Mouse (Mus musculus): ENCODE data around the gene Ankrd11. TPM values are rescaled to one million over a fixed set of nuclear protein-coding genes. Genes with fewer than 3 reads are reported as not detected.
A peak's percentile ranks its signal among the peaks of the same experiment; 100 is the strongest.

Ankrd11 gene
- polyA plus RNA-seq, 1 experiment from 2014 or later: 84.6 TPM

DNA sequence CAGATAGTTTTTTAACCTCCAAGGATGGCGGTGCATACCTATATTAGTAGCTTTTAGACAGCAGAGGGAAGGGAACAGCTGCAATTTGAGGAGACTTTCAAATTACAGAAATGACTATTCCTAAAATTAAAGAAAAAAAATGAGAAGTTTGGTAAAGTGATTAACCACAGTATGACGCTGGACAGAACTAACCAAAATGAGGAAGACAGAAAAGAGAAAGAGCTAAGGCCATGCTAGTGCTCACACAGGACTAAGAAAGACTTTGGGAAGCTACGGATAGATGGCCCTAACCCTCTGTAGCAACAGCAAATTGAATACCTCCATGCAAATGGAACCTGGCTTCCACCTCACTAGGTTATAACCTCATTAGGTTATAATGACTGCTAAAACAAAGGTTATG lies 119.1 kb downstream of the Ankrd11 start:
- WGBS: 83% methylated on average over 3 of the region's 3 CpGs
- H3K9me3 ChIP-seq (ENCODE audit: control insufficient read depth, low read length): no peaks in the 10 kb centered on the region
- H3K36me3 ChIP-seq (ENCODE audit: control insufficient read depth, insufficient read depth, low read length): no peaks in the 10 kb centered on the region
- peaks cover 16% of the 10 kb centered on the region for H3K4me1 ChIP-seq (ENCODE audit: control insufficient read depth, insufficient read depth, low read length)
- no peak overlapping the region for H3K4me2 ChIP-seq (ENCODE audit: low read depth, severe bottlenecking)
- no peak for ATAC-seq (ENCODE audit: insufficient number of reproducible peaks, low FRiP score, low TSS enrichment, low read depth)
- H3K27ac ChIP-seq (replicated peaks; ENCODE audit: low read depth, low read length): no peak overlapping the region
- H3K4me3 ChIP-seq (ENCODE audit: low read depth, low read length): no peak overlapping the region
- H3K9ac ChIP-seq (ENCODE audit: low read length): no peak overlapping the region
- no peak for DNase-seq (ENCODE audit: low spot score)
- no peaks in the 10 kb centered on the region for H3K27me3 ChIP-seq (ENCODE audit: control insufficient read depth, insufficient read depth, low read length)

DNA sequence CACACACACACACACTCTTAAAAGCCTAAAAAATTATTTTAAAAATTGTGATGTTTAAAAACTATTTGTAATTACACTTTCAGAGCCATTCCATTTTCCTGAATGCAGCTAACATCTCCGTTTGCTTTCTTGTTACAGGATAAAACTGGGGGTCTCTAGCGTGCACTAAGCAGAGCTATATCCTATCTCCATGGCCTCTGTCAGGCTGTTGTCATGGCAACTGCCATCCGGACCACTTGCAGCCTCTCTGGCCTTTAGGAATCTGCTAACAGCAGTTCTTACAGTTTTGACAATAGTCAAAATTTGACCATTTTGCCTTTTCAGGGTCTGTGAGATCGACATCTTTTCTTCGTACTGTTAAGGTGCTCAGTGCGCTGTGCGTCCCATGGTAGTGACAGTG lies 121.2 kb downstream of the Ankrd11 start:
- Histone ChIP-seq H3K4me3 (ENCODE audit: low read depth, low read length) (no peak overlapping the region), H3K9ac (ENCODE audit: low read length) (no peak overlapping the region), H3K36me3 (ENCODE audit: control insufficient read depth, insufficient read depth, low read length) (no peaks in the 10 kb centered on the region), H3K4me1 (ENCODE audit: control insufficient read depth, insufficient read depth, low read length) (peaks cover 18% of the 10 kb centered on the region), H3K9me3 (ENCODE audit: control insufficient read depth, low read length) (no peaks in the 10 kb centered on the region), H3K27ac (replicated peaks; ENCODE audit: low read depth, low read length) (no peak overlapping the region), H3K27me3 (ENCODE audit: control insufficient read depth, insufficient read depth, low read length) (no peaks in the 10 kb centered on the region), H3K4me2 (ENCODE audit: low read depth, severe bottlenecking) (no peak overlapping the region)
- 84% methylated on average over 7 of the region's 7 CpGs for WGBS
- ATAC-seq (ENCODE audit: insufficient number of reproducible peaks, low FRiP score, low TSS enrichment, low read depth) (no peak), DNase-seq (ENCODE audit: low spot score) (no peak)

DNA sequence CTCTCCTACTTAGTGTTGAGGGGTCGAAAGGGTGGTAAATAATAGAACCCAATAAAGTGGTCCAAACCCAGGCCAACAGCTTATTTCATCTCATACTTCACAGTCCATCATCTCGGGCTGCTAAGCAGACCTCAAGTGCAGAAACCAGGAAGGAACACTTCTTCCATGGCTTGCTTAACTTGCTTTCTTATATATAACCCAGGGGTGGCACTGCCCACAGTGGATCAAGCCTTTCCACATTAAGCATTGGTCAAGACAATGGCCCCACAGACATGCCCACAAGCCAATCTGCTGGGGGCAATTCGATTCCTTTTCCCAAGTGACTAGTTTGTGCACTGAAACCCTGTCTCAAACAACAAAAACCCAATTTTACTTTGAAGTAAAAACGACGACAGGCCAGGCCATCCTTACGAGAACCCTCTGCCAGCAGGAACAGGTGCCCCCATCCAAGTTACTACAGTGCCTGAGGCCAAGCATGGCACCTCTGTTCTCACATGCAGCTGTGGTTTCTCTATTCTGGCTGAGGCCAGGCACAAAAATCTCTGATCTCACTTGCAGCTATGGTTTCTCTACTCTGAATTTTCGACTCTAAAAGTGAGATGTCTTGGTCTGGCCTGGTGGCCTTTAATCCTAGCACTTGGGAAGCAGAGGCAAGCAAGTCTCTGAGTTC lies 123.5 kb downstream of the Ankrd11 start:
- ATAC-seq (ENCODE audit: insufficient number of reproducible peaks, low FRiP score, low TSS enrichment, low read depth) (no peak), DNase-seq (ENCODE audit: low spot score) (no peak)
- Histone ChIP-seq H3K4me3 (ENCODE audit: low read depth, low read length) (no peak overlapping the region), H3K9ac (ENCODE audit: low read length) (no peak overlapping the region), H3K9me3 (ENCODE audit: control insufficient read depth, low read length) (no peaks in the 10 kb centered on the region), H3K4me2 (ENCODE audit: low read depth, severe bottlenecking) (no peak overlapping the region), H3K36me3 (ENCODE audit: control insufficient read depth, insufficient read depth, low read length) (peaks cover under 1% of the 10 kb centered on the region; the same call in 1 of the 2 replicates), H3K4me1 (ENCODE audit: control insufficient read depth, insufficient read depth, low read length) (peaks cover 13% of the 10 kb centered on the region), H3K27ac (replicated peaks; ENCODE audit: low read depth, low read length) (0 out of 2 replicates have a peak overlapping the region, but pooled peaks have one; percentile 26), H3K27me3 (ENCODE audit: control insufficient read depth, insufficient read depth, low read length) (no peaks in the 10 kb centered on the region)
- WGBS: 68% methylated on average over 7 of the region's 7 CpGs

DNA sequence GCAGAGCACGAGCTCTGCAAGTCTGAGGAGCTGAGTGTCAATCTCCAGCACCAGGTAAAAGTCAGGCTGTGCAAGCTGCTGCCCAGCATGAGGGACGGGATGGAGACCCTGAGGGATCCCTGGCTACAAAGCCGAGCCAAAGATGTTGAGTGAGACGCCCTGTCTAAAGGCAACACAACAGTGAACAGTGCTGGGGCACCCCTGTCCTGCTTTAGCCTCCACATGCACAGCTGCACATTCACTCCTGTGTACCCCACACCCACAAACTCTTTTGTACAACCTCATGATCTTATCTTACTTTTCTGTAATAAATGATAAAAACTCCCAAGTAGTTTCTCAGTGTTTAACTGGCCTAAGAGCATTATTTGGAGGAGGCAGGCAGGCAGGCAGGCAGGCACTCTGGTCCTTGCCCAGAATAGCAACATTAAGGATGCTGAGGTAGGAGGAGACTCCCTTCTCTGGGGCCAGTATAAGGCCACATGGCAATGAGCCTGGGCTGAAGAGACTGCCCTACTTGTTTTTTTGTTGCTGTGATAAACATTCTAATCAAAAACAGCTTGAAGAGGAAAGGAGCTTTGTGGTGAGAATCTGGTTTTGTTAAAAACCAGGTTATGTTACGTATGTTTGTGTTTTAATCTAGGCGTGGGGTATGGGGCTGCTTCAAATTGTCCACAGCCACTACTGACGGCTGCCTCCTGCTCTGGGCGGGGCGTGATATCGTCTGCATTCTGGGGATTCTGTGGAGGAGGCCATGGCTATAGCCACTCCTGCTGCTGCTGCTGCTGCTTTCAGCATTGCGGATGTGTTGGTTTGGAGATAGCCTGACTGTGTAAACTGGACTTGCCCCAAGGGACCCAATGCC lies 124.3 kb downstream of the Ankrd11 start:
- H3K36me3 ChIP-seq (ENCODE audit: control insufficient read depth, insufficient read depth, low read length): peaks cover 4% of the 10 kb centered on the region; the same call in 1 of the 2 replicates
- ATAC-seq (ENCODE audit: insufficient number of reproducible peaks, low FRiP score, low TSS enrichment, low read depth): no peak
- H3K9ac ChIP-seq (ENCODE audit: low read length): no peak overlapping the region
- peak; percentile 41 for DNase-seq (ENCODE audit: low spot score)
- H3K4me1 ChIP-seq (ENCODE audit: control insufficient read depth, insufficient read depth, low read length): peaks cover 12% of the 10 kb centered on the region
- no peaks in the 10 kb centered on the region for H3K27me3 ChIP-seq (ENCODE audit: control insufficient read depth, insufficient read depth, low read length)
- no peaks in the 10 kb centered on the region for H3K9me3 ChIP-seq (ENCODE audit: control insufficient read depth, low read length)
- H3K4me2 ChIP-seq (ENCODE audit: low read depth, severe bottlenecking): no peak overlapping the region
- 0 out of 2 replicates have a peak overlapping the region, but pooled peaks have one; percentile 26 for H3K27ac ChIP-seq (replicated peaks; ENCODE audit: low read depth, low read length)
- WGBS: 47% methylated on average over 11 of the region's 11 CpGs
- no peak overlapping the region for H3K4me3 ChIP-seq (ENCODE audit: low read depth, low read length)

DNA sequence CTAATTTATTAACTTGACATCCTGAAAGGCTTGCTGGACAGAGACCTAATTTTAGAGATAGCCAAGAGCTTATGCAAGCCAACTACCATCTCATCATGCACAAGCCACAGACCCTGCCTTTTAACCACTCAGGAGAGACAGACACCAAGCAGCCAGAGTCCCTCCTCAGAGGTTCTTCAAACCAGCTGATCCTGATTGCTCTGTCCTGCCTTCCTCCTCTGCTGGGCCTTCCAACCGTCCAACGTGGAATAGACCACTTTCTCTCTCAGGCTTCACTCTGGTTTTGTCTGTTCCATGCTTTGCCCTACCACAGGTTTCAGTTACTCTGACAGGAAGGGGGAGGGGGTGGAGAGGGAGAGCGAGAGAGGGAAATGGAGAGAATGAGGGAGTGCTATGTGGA lies 125.3 kb downstream of the Ankrd11 start:
- WGBS: 60% methylated on average over 3 of the region's 3 CpGs
- ATAC-seq (ENCODE audit: insufficient number of reproducible peaks, low FRiP score, low TSS enrichment, low read depth): no peak

DNA sequence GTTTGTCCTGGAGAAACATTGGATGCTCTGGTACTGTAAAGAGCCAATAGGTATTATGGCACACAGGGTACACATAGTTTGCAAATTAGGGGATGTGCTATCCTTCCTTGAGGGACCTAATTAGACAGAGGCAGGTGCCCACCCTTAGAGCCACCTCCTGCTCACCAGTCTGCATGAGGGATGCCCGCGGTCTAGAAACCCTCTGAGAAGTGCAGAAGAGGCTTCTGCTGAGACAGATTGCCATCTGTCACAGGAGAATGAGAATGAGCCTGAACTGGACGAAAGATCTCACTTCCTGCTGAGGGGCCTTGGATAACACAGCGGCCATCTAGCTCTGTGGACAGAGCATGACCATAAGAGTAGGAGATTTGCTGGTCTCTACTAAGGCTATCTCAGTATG lies 129.2 kb downstream of the Ankrd11 start:
- DNase-seq (ENCODE audit: low spot score) (no peak), ATAC-seq (ENCODE audit: insufficient number of reproducible peaks, low FRiP score, low TSS enrichment, low read depth) (no peak)
- no peaks in the 10 kb centered on the region for H3K9me3 ChIP-seq (ENCODE audit: control insufficient read depth, low read length)
- H3K9ac ChIP-seq (ENCODE audit: low read length): no peak overlapping the region
- peaks cover 2% of the 10 kb centered on the region; the same call in 1 of the 2 replicates for H3K4me1 ChIP-seq (ENCODE audit: control insufficient read depth, insufficient read depth, low read length)
- H3K36me3 ChIP-seq (ENCODE audit: control insufficient read depth, insufficient read depth, low read length): peaks cover 11% of the 10 kb centered on the region
- no peaks in the 10 kb centered on the region for H3K27me3 ChIP-seq (ENCODE audit: control insufficient read depth, insufficient read depth, low read length)
- H3K4me3 ChIP-seq (ENCODE audit: low read depth, low read length): no peak overlapping the region
- H3K4me2 ChIP-seq (ENCODE audit: low read depth, severe bottlenecking): no peak overlapping the region
- no peak overlapping the region for H3K27ac ChIP-seq (replicated peaks; ENCODE audit: low read depth, low read length)
- 91% methylated on average over 4 of the region's 4 CpGs for WGBS

More for the DNA sequence above, 125.3 kb downstream of the Ankrd11 start:
- Histone ChIP-seq H3K27ac (replicated peaks; ENCODE audit: low read depth, low read length) (no peak overlapping the region), H3K27me3 (ENCODE audit: control insufficient read depth, insufficient read depth, low read length) (no peaks in the 10 kb centered on the region), H3K9ac (ENCODE audit: low read length) (no peak overlapping the region), H3K4me2 (ENCODE audit: low read depth, severe bottlenecking) (no peak overlapping the region), H3K9me3 (ENCODE audit: control insufficient read depth, low read length) (no peaks in the 10 kb centered on the region), H3K4me3 (ENCODE audit: low read depth, low read length) (no peak overlapping the region), H3K4me1 (ENCODE audit: control insufficient read depth, insufficient read depth, low read length) (peaks cover 12% of the 10 kb centered on the region), H3K36me3 (ENCODE audit: control insufficient read depth, insufficient read depth, low read length) (peaks cover 4% of the 10 kb centered on the region; the same call in 1 of the 2 replicates)
- no peak for DNase-seq (ENCODE audit: low spot score)

DNA sequence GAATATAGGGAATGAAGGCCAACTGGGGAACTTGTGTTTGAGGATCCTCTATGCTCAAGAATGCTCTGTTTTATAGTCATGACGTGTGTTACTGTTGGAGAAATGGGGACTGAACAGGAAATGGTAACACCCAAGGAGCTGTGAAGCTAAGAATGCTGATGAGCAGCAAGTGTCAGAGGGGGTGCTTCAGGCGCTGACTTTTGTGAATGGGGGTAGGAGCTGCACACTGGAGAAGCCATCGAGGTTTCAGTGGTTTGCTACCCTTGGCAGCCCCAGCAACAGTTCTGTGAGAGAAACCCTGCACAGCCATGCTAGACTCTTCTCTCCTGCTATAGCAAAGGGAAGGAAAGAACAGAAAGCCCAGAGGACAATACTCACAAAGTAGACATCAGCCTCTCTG lies 129.9 kb downstream of the Ankrd11 start:
- peaks cover 11% of the 10 kb centered on the region for H3K36me3 ChIP-seq (ENCODE audit: control insufficient read depth, insufficient read depth, low read length)
- no peaks in the 10 kb centered on the region for H3K9me3 ChIP-seq (ENCODE audit: control insufficient read depth, low read length)
- H3K4me2 ChIP-seq (ENCODE audit: low read depth, severe bottlenecking): no peak overlapping the region
- DNase-seq (ENCODE audit: low spot score) (no peak), ATAC-seq (ENCODE audit: insufficient number of reproducible peaks, low FRiP score, low TSS enrichment, low read depth) (no peak)
- no peaks in the 10 kb centered on the region for H3K27me3 ChIP-seq (ENCODE audit: control insufficient read depth, insufficient read depth, low read length)
- 85% methylated on average over 3 of the region's 3 CpGs for WGBS
- H3K4me3 ChIP-seq (ENCODE audit: low read depth, low read length): no peak overlapping the region
- no peaks in the 10 kb centered on the region; the same call in 1 of the 2 replicates for H3K4me1 ChIP-seq (ENCODE audit: control insufficient read depth, insufficient read depth, low read length)
- H3K9ac ChIP-seq (ENCODE audit: low read length): no peak overlapping the region
- H3K27ac ChIP-seq (replicated peaks; ENCODE audit: low read depth, low read length): no peak overlapping the region

DNA sequence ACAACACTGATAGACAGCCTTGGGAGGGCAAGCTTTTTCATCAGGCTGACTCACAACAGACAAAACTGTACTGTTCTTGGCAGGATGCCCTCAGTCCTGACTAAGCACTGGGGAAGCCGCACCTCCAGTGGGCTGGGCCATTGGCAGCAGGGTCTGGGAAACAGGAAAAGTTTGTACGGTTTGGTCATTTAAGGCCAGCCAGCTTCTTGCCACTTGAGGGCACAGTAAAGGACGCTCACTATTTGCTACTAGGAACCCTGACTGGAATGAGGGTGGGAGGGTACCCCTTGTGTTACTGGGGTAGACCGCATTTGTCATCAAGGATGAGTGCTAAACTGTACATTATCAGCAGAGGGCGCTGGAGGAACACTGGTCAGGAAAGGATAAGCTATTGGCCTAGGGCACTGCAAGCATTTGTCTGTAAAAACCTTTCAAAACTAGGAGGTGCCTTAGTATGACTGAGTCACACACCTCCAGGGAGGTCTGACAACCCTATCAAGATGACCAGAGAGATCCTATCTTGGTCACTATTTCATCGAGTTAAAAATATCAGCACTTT lies 135.5 kb downstream of the Ankrd11 start:
- H3K36me3 ChIP-seq (ENCODE audit: control insufficient read depth, insufficient read depth, low read length): peaks cover 9% of the 10 kb centered on the region
- no peak overlapping the region for H3K4me2 ChIP-seq (ENCODE audit: low read depth, severe bottlenecking)
- 58% methylated on average over 6 of the region's 6 CpGs for WGBS
- H3K4me1 ChIP-seq (ENCODE audit: control insufficient read depth, insufficient read depth, low read length): no peaks in the 10 kb centered on the region
- no peaks in the 10 kb centered on the region for H3K27me3 ChIP-seq (ENCODE audit: control insufficient read depth, insufficient read depth, low read length)
- no peaks in the 10 kb centered on the region for H3K9me3 ChIP-seq (ENCODE audit: control insufficient read depth, low read length)
- no peak overlapping the region for H3K4me3 ChIP-seq (ENCODE audit: low read depth, low read length)
- H3K27ac ChIP-seq (replicated peaks; ENCODE audit: low read depth, low read length): no peak overlapping the region
- ATAC-seq (ENCODE audit: insufficient number of reproducible peaks, low FRiP score, low TSS enrichment, low read depth) (no peak), DNase-seq (ENCODE audit: low spot score) (peak; percentile 80)
- no peak overlapping the region for H3K9ac ChIP-seq (ENCODE audit: low read length)

Measured in limb, embryonic 11.5 days (tissue).